In the genomic region with DNA sequence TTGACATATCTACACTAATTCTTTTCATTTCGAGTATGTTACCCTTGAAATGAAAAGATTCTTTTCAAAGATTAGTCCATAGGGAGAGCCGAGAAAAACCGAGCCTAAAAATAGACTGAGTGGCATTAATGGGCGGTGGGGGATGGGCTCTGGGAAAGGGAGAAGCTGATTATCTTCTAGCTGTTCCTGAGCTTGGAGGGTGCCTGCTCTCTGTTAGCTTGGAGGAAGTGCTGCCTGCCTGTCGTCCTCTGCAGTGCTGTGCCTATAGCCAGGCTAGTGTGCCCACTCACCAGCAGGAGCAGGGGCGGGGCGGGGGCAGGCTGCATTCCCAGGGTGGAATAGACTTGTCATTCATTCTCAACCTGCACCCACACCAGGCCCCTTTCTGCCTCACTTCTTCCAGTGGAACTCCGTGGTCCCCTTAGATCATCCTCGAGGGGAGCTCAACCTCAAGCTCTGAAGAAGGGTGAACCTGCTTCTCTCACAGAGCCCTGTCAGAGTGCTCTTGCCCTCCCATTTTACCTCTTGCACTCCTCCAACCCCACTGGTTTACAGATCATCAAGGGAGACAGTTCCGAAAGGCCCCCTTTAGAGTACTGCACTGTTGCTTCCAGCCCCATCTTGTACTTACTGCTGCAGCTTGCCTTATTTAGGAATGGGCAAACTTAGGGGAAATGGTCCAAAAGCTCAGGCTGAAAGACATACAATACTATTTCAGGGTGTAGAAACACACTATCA, we compare ENCODE assay signal across 9 mouse cellular contexts.
DNase-seq lines count a peak whose midpoint lies in the region; ATAC-seq and TF ChIP-seq lines count a peak whose summit lies in the region.
"Had no signal": no experiment of that assay in that cellular context is flagged by ENCODE, and none has a peak within 500 bp of the region (broad histone marks: within the 10 kb centered on the region; RNA-seq: fewer than 3 reads in every experiment).

No protein-coding gene starts in this region.

- H3K27ac ChIP-seq in heart, embryonic 13.5 days (replicated peaks) = peak overlapping the region; percentile 56
- peak overlapping the region; percentile 47 for H3K27ac ChIP-seq in forebrain, embryonic 15.5 days (replicated peaks)
- peak overlapping the region; percentile 13; the same call in 1 of the 2 replicates for H3K27ac ChIP-seq in left cerebral cortex, adult 2 months
- H3K27ac ChIP-seq in midbrain, postnatal 0 days (ENCODE audit: low read depth, low read length) = no peak overlapping the region
- H3K27ac ChIP-seq: embryonic facial prominence, embryonic 13.5 days had no signal

- H3K9ac ChIP-seq in heart, embryonic 13.5 days = no peak overlapping the region
- no peak overlapping the region for H3K9ac ChIP-seq in forebrain, embryonic 15.5 days (replicated peaks)
- H3K9ac ChIP-seq in midbrain, postnatal 0 days (replicated peaks; ENCODE audit: low read length, poor library complexity, severe bottlenecking) = no peak overlapping the region
- H3K9ac ChIP-seq: embryonic facial prominence, embryonic 13.5 days had no signal

- DNase-seq in heart, postnatal 25 days (ENCODE audit: low spot score) = no peak
- DNase-seq in left cerebral cortex, adult 2 months (ENCODE audit: extremely low spot score in 1 of 2, low spot score in 2 of 2) = peak; percentile 57 to 71
- peak; percentile 59 for DNase-seq in midbrain, postnatal 0 days (ENCODE audit: low spot score)
- no peak for DNase-seq in thymus, postnatal 10 days (ENCODE audit: low spot score in 2 of 2)
- no peak for DNase-seq in ovary, postnatal 14 days (ENCODE audit: low spot score)
- DNase-seq in yolk sac, embryonic 10.5 days (ENCODE audit: low spot score) = no peak

- H3K4me2 ChIP-seq in heart, embryonic 13.5 days = peak overlapping the region; percentile 48
- no peak overlapping the region for H3K4me2 ChIP-seq in forebrain, embryonic 15.5 days (replicated peaks)
- H3K4me2 ChIP-seq in midbrain, postnatal 0 days (ENCODE audit: low read depth, low read length, poor library complexity, severe bottlenecking) = no peak overlapping the region
- H3K4me2 ChIP-seq: embryonic facial prominence, embryonic 13.5 days had no signal

- TF ChIP-seq CTCF in left cerebral cortex, adult 2 months (IDR thresholded peaks at IDR 0.05) = no peak
- no peak for TF ChIP-seq CTCF in midbrain, postnatal 0 days (IDR thresholded peaks at IDR 0.05)

- peaks cover 17% of the 10 kb centered on the region for H3K4me1 ChIP-seq in heart, embryonic 13.5 days
- H3K4me1 ChIP-seq in forebrain, embryonic 15.5 days = peaks cover 8% of the 10 kb centered on the region
- 0 out of 2 replicates have a peak, but pooled peaks cover 6% of the 10 kb centered on the region for H3K4me1 ChIP-seq in midbrain, postnatal 0 days (ENCODE audit: insufficient read depth, low read length)

- H3K9me3 ChIP-seq in heart, embryonic 13.5 days = no peaks in the 10 kb centered on the region
- no peaks in the 10 kb centered on the region for H3K9me3 ChIP-seq in forebrain, embryonic 15.5 days
- no peaks in the 10 kb centered on the region for H3K9me3 ChIP-seq in midbrain, postnatal 0 days (ENCODE audit: low read length)
- H3K9me3 ChIP-seq: embryonic facial prominence, embryonic 13.5 days had no signal

- H3K27me3 ChIP-seq in heart, embryonic 13.5 days (replicated peaks) = peaks cover 19% of the 10 kb centered on the region
- no peaks in the 10 kb centered on the region for H3K27me3 ChIP-seq in forebrain, embryonic 15.5 days
- H3K27me3 ChIP-seq in midbrain, postnatal 0 days (ENCODE audit: insufficient read depth, low read length) = no peaks in the 10 kb centered on the region
- H3K27me3 ChIP-seq: embryonic facial prominence, embryonic 13.5 days had no signal

- intact Hi-C loops in heart, postnatal 25 days (cut with DNase I) = no loop called here
- intact Hi-C loops in left cerebral cortex, adult 2 months (cut with DNase I) = no loop called here

- peak; percentile 42; the same call in 1 of the 2 replicates for ATAC-seq in heart, embryonic 13.5 days (ENCODE audit: extremely low read depth, insufficient number of reproducible peaks, low FRiP score, low TSS enrichment)
- ATAC-seq in forebrain, embryonic 15.5 days (replicated peaks) = peak; percentile 87
- peak; percentile 54; the same call in 1 of the 2 replicates for ATAC-seq in midbrain, postnatal 0 days (ENCODE audit: low FRiP score)

- WGBS in heart, embryonic 13.5 days = 16% methylated on average over 10 of the region's 10 CpGs
- WGBS in forebrain, embryonic 15.5 days = 17% methylated on average over 10 of the region's 10 CpGs
- WGBS in midbrain, postnatal 0 days = 24% methylated on average over 10 of the region's 10 CpGs

- no peak overlapping the region for H3K4me3 ChIP-seq in heart, embryonic 13.5 days
- H3K4me3 ChIP-seq in forebrain, embryonic 15.5 days = no peak overlapping the region
- H3K4me3 ChIP-seq in left cerebral cortex, adult 2 months = no peak overlapping the region
- no peak overlapping the region for H3K4me3 ChIP-seq in midbrain, postnatal 0 days (ENCODE audit: low read depth, low read length)
- H3K4me3 ChIP-seq: embryonic facial prominence, embryonic 13.5 days had no signal

- H3K36me3 ChIP-seq in heart, embryonic 13.5 days = no peaks in the 10 kb centered on the region
- no peaks in the 10 kb centered on the region for H3K36me3 ChIP-seq in forebrain, embryonic 15.5 days
- H3K36me3 ChIP-seq in midbrain, postnatal 0 days (ENCODE audit: insufficient read depth, low read length) = no peaks in the 10 kb centered on the region
- H3K36me3 ChIP-seq: embryonic facial prominence, embryonic 13.5 days had no signal

Comparison
In these comparisons a context has a peak if more than half of its experiments do, and no peak if none do; other contexts are left out.
1. DNase-seq: peak in left cerebral cortex, adult 2 months (2 of 2) and midbrain, postnatal 0 days (single experiment); none in heart, postnatal 25 days (single experiment), thymus, postnatal 10 days (0 of 2), ovary, postnatal 14 days (single experiment) and yolk sac, embryonic 10.5 days (single experiment).
2. Peak in every context shown above with its lines, with median percentiles within 50 percentile points of each other: ATAC-seq.